Mouse (Mus musculus): ENCODE results near the gene Ttf2. TPM values are rescaled to one million over a fixed set of nuclear protein-coding genes. Genes with fewer than 3 reads are reported as not detected.

The Ttf2 gene
- polyA plus RNA-seq, 1 experiment = not detected

DNA sequence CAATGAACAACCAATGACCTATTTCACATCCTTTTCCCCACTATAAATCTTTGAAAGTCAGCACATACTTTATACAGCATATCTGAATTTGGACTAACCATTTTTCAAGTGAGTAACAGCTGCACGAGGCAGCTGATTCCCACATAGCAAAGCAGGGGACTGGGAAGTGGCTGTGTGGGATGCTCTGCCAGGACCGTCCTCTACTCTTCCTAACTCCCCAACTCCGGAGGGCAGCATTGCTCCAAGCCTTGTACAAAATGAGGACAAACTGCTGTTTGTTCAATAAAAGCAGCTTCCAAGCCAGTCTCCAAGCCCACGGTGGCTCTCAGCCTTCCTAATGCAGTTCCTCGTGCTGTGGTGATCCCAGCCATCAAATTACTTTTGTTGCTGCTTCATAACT, 58.8 kb downstream of the Ttf2 start:
- WGBS = 52% methylated on average over 5 of the region's 5 CpGs
- TF ChIP-seq POLR2A (IDR thresholded peaks at IDR 0.05; ENCODE audit: insufficient read depth, low read depth, low read length) = no peak
- TF ChIP-seq CTCF (IDR thresholded peaks at IDR 0.05; ENCODE audit: insufficient read depth, low read depth, low read length) = no peak
- no peaks in the 10 kb centered on the region for H3K4me1 ChIP-seq (ENCODE audit: control insufficient read depth, insufficient read depth, low read length)

DNA sequence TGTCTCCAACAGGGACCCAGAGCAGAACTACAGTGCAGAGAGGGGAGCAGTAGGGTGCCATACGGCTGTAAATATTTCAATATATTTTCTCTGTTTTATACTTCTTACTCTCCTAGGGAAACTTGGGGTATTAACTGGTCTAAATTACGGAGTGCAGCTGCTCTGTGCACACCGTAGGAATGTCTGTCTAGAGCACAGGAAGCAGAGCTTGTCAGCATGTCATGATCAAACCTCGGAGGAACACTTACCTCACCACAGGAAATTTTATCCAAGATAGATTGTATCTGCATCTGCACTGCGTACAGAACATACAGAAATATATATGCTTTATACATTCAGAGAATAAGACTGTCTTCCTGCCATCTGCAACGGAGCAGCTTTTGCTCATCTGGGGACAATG, 60.9 kb downstream of the Ttf2 start:
- Histone ChIP-seq H3K4me1 (ENCODE audit: control insufficient read depth, insufficient read depth, low read length) (no peaks in the 10 kb centered on the region), H3K27ac (ENCODE audit: insufficient read depth, low read depth, low read length) (no peak overlapping the region), H3K4me3 (ENCODE audit: insufficient read depth, low read depth, low read length) (no peak overlapping the region)
- 57% methylated on average over 6 of the region's 6 CpGs for WGBS
- TF ChIP-seq CTCF (IDR thresholded peaks at IDR 0.05; ENCODE audit: insufficient read depth, low read depth, low read length) = no peak
- TF ChIP-seq POLR2A (IDR thresholded peaks at IDR 0.05; ENCODE audit: insufficient read depth, low read depth, low read length) = no peak

More for the DNA sequence above, 58.8 kb downstream of the Ttf2 start:
- H3K27ac ChIP-seq (ENCODE audit: insufficient read depth, low read depth, low read length) = no peak overlapping the region
- no peak overlapping the region for H3K4me3 ChIP-seq (ENCODE audit: insufficient read depth, low read depth, low read length)

- Histone ChIP-seq H3K4me3 (ENCODE audit: insufficient read depth, low read depth, low read length) (no peak overlapping the region), H3K27ac (ENCODE audit: insufficient read depth, low read depth, low read length) (no peak overlapping the region), H3K4me1 (ENCODE audit: control insufficient read depth, insufficient read depth, low read length) (no peaks in the 10 kb centered on the region)
- WGBS = 34% methylated on average over 3 of the region's 3 CpGs
- no peak for TF ChIP-seq POLR2A (IDR thresholded peaks at IDR 0.05; ENCODE audit: insufficient read depth, low read depth, low read length)
- TF ChIP-seq CTCF (IDR thresholded peaks at IDR 0.05; ENCODE audit: insufficient read depth, low read depth, low read length) = no peak
Measured at GRCm38 (mm10) chr3:100906916-100907315, 62.5 kb downstream of the Ttf2 start.

DNA sequence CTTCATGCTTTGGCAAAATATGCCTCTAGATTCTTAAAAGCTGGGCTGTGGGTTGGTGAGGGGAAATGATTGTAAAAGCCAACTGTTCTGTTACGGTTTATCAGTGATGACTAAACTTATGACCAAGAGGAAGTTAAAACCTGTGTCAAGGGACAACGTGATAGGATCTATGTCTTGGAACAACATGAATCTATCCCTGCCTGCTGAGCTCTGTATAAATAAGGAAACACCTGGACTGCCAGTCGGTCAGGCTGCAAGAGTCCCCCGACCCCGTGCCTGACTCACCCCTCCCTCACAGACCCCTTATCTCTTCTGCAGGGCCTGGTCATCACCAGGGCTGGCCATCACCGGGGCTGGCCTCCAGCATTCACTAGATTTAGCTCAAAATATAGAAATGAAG, 63.3 kb downstream of the Ttf2 start:
- no peaks in the 10 kb centered on the region for H3K4me1 ChIP-seq (ENCODE audit: control insufficient read depth, insufficient read depth, low read length)
- 87% methylated on average over 6 of the region's 6 CpGs for WGBS
- H3K27ac ChIP-seq (ENCODE audit: insufficient read depth, low read depth, low read length) = no peak overlapping the region
- no peak for TF ChIP-seq POLR2A (IDR thresholded peaks at IDR 0.05; ENCODE audit: insufficient read depth, low read depth, low read length)
- no peak for TF ChIP-seq CTCF (IDR thresholded peaks at IDR 0.05; ENCODE audit: insufficient read depth, low read depth, low read length)
- no peak overlapping the region for H3K4me3 ChIP-seq (ENCODE audit: insufficient read depth, low read depth, low read length)

- 37% methylated on average over 6 of the region's 6 CpGs for WGBS
- TF ChIP-seq CTCF (IDR thresholded peaks at IDR 0.05; ENCODE audit: insufficient read depth, low read depth, low read length) (no peak), POLR2A (IDR thresholded peaks at IDR 0.05; ENCODE audit: insufficient read depth, low read depth, low read length) (no peak)
- Histone ChIP-seq H3K4me3 (ENCODE audit: insufficient read depth, low read depth, low read length) (no peak overlapping the region), H3K27ac (ENCODE audit: insufficient read depth, low read depth, low read length) (no peak overlapping the region), H3K4me1 (ENCODE audit: control insufficient read depth, insufficient read depth, low read length) (no peaks in the 10 kb centered on the region)
Measured at GRCm38 (mm10) chr3:100895500-100895899, 74.0 kb downstream of the Ttf2 start.

DNA sequence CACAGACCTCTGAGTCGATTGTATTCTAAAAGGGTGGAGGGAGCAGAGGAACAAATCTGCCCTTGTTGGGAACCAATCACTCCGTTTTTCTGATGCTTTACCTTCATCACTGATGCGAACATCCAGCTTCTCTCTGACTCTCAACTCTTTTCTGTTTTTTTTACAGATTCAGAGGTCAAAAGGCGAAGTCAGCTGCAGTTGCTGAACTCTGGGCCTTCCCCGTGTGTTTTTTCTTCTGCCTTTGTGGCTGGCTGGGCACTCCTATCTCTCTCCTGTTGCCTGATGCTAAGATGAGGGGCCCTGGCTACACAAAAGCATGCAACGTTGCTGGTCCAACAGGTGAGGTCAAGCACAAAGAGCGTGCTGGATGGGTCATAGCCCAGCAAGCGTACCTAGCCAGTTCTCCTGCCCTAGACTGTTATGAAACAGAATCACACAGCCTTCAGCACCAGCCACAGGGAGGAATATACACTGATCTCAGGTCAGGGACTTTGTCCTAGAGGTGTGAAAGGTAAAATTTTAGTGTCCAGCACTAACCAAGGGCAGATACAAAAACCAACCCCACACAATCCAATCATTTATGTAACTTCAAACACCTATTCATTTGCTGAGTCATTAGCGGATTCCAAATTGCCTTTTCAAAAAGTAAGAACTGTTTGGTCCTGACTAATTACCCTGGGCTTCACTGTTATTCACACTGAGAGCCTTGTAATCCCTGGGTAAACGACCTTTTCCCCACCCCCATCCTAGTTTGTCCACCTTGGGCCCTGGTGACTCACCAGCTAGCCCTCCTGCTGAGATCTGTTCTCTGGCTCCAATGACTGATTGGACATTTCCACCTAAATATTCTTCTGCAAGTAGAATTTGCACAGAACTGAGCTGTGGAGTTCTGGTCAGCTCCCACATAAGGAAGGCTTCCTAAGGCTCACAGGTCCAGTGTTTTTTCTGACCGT, 76.8 kb downstream of the Ttf2 start:
- WGBS = 79% methylated on average over 11 of the region's 11 CpGs
- Histone ChIP-seq H3K4me3 (ENCODE audit: insufficient read depth, low read depth, low read length) (no peak overlapping the region), H3K4me1 (ENCODE audit: control insufficient read depth, insufficient read depth, low read length) (no peaks in the 10 kb centered on the region), H3K27ac (ENCODE audit: insufficient read depth, low read depth, low read length) (no peak overlapping the region)
- no peak for TF ChIP-seq CTCF (IDR thresholded peaks at IDR 0.05; ENCODE audit: insufficient read depth, low read depth, low read length)

DNA sequence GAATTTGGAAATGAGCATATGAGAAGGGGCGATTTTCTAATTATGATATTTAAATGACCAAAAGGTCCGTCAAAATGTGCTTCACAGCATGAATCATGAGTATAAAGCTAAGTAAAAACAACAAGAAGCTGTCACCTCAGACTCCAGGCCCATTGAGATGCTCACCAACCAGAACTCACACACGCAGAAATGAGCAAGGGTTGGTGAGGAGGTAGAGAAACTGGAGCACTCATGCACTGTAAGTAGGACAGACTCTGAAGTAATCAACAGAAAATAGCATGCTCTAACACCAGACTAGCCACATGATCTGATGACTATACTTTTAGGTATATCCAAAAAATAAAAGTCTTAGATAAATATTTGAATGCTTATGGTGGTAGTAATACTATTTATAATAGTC, 79.1 kb downstream of the Ttf2 start:
- WGBS = 87% methylated on average over 3 of the region's 3 CpGs
- no peak overlapping the region for H3K4me3 ChIP-seq (ENCODE audit: insufficient read depth, low read depth, low read length)
- TF ChIP-seq CTCF (IDR thresholded peaks at IDR 0.05; ENCODE audit: insufficient read depth, low read depth, low read length) = no peak
- no peak for TF ChIP-seq POLR2A (IDR thresholded peaks at IDR 0.05; ENCODE audit: insufficient read depth, low read depth, low read length)
- no peak overlapping the region for H3K27ac ChIP-seq (ENCODE audit: insufficient read depth, low read depth, low read length)
- H3K4me1 ChIP-seq (ENCODE audit: control insufficient read depth, insufficient read depth, low read length) = no peaks in the 10 kb centered on the region

GRCm38 (mm10) chr3:100889234-100889633, 80.2 kb downstream of the Ttf2 start:
- Histone ChIP-seq H3K4me1 (ENCODE audit: control insufficient read depth, insufficient read depth, low read length) (no peaks in the 10 kb centered on the region), H3K4me3 (ENCODE audit: insufficient read depth, low read depth, low read length) (no peak overlapping the region), H3K27ac (ENCODE audit: insufficient read depth, low read depth, low read length) (no peak overlapping the region)
- no peak for TF ChIP-seq POLR2A (IDR thresholded peaks at IDR 0.05; ENCODE audit: insufficient read depth, low read depth, low read length)
- no peak for TF ChIP-seq CTCF (IDR thresholded peaks at IDR 0.05; ENCODE audit: insufficient read depth, low read depth, low read length)
- WGBS = 94% methylated on average over 1 of the region's 1 CpGs

Other genes with a start within 250 kb of the Ttf2 start
- gene Vtcn1, start 144.2 kb downstream of the Ttf2 start, polyA plus RNA-seq (2012; ENCODE audit: insufficient read depth, insufficient read length, low replicate concordance, missing spikeins) = not detected in 2 replicates
- not detected in 2 replicates for gene Trim45, start 47.5 kb downstream of the Ttf2 start, polyA plus RNA-seq (2012; ENCODE audit: insufficient read depth, insufficient read length, low replicate concordance, missing spikeins)
- not detected in 2 replicates for gene Cd101, start 59.9 kb upstream of the Ttf2 start, polyA plus RNA-seq (2012; ENCODE audit: insufficient read depth, insufficient read length, low replicate concordance, missing spikeins)
- gene Ptgfrn, start 140.6 kb upstream of the Ttf2 start, polyA plus RNA-seq (2012; ENCODE audit: insufficient read depth, insufficient read length, low replicate concordance, missing spikeins) = not detected in 2 replicates

All from olfactory bulb, adult 2 months (tissue).